Mouse (Mus musculus) cerebellum, adult 18-20 months (tissue): ENCODE measurements around the gene Lpcat1.

Experiments used
- DNase-seq, 2 experiments: peaks; one replicate each; pipeline ENCODE4 v3.0.0; 2021

Lpcat1 gene

GRCm38 (mm10) chr13:73564201-73564600, 97.2 kb downstream of the Lpcat1 start:
- no peak for DNase-seq
